Mouse (Mus musculus) intestine, postnatal 0 days (tissue): ENCODE data around the gene Habp2. TPM values are rescaled to one million over a fixed set of nuclear protein-coding genes. Genes with fewer than 3 reads are reported as not detected.
A peak's percentile ranks its signal among the peaks of the same experiment; 100 is the strongest.
"Not testable (repeated sequence)": the region's sequence is repeated elsewhere in the genome, so short reads cannot be mapped to it uniquely, and the experiment has no call there.

Source experiments
- ATAC-seq: fragments of 200-750 bp; cut with Nextera tagmentation; 2 replicates; pipeline ENCODE4 v1.8.0; 2017; ENCODE audit warnings: mild to moderate bottlenecking, moderate TSS enrichment, moderate library complexity
- H3K27ac ChIP-seq: fragments of 300-500 bp; sonication (generic); 2 replicates; pipeline ENCODE4 v1.5.1; 2014; ENCODE audit warnings: mild to moderate bottlenecking, low read depth, low read length, moderate library complexity
- H3K27me3 ChIP-seq: fragments of 300-500 bp; sonication (generic); replicated peaks from 2 replicates; pipeline ENCODE4 v1.6.1; 2014; ENCODE audit warnings: low read length, mixed read lengths; ENCODE audit not compliant: control insufficient read depth, insufficient read depth
- H3K36me3 ChIP-seq: fragments of 300-500 bp; sonication (generic); 2 replicates; pipeline ENCODE4 v1.6.1; 2014; ENCODE audit warnings: mild to moderate bottlenecking, moderate library complexity; ENCODE audit not compliant: control insufficient read depth, insufficient read depth
- H3K4me1 ChIP-seq: fragments of 300-500 bp; sonication (generic); replicated peaks from 2 replicates; pipeline ENCODE4 v1.6.1; 2014; ENCODE audit warnings: antibody characterized with exemption, low read length, mixed read lengths; ENCODE audit not compliant: control insufficient read depth, insufficient read depth
- H3K4me2 ChIP-seq: fragments of 300-500 bp; sonication (generic); replicated peaks from 2 replicates; pipeline ENCODE4 v1.6.1; 2014; ENCODE audit warnings: low read depth, mild to moderate bottlenecking, moderate library complexity
- H3K4me3 ChIP-seq: fragments of 300-500 bp; sonication (generic); 2 replicates; pipeline ENCODE4 v1.5.1; 2014; ENCODE audit warnings: low read depth, low read length
- H3K9ac ChIP-seq: fragments of 300-500 bp; sonication (generic); 2 replicates; pipeline ENCODE4 v1.6.1; 2014; ENCODE audit warnings: mild to moderate bottlenecking, low read depth, low read length
- H3K9me3 ChIP-seq: fragments of 300-500 bp; sonication (generic); 2 replicates; pipeline ENCODE4 v1.6.1; 2016; ENCODE audit warnings: mixed run types; ENCODE audit not compliant: control insufficient read depth
- CTCF ChIP-seq: sonication (generic); IDR thresholded peaks from 2 replicates; pipeline ENCODE4 v1.5.1; 2016; ENCODE audit warnings: low read depth, mild to moderate bottlenecking, control low read depth, antibody characterized with exemption, moderate library complexity
- WGBS: fragments of 180-500 bp; shearing (Covaris S2); extraction: QIAGEN DNeasy Blood & Tissue Kit; methylation state at CpG from one replicate; pipeline ENCODE4 v1.1.7; 2014; 5-methylcytosine and 5-hydroxymethylcytosine counted together
- polyA plus RNA-seq: library from polyadenylated mRNA; unstranded; fragments of >200 nt; fragmentation: Nextera tagmentation; extraction: Ambion mirVana; gene quantifications from 2 replicates; pipeline ENCODE4 v1.2.1, GENCODE M21; 2015

The Habp2 gene
- polyA plus RNA-seq, 1 experiment from 2014 or later = 1.1 TPM

- Histone ChIP-seq H3K27me3 (no peaks in the 10 kb centered on the region), H3K9me3 (no peaks in the 10 kb centered on the region), H3K4me2 (no peak overlapping the region), H3K27ac (no peak overlapping the region), H3K4me1 (no peaks in the 10 kb centered on the region), H3K36me3 (no peaks in the 10 kb centered on the region), H3K9ac (no peak overlapping the region), H3K4me3 (no peak overlapping the region)
- no peak for ATAC-seq
- WGBS = 70% methylated on average over 3 of the region's 3 CpGs
- TF ChIP-seq CTCF = peak; percentile 67
Measured at GRCm38 (mm10) chr19:56346016-56346415, 59.1 kb downstream of the Habp2 start.

GRCm38 (mm10) chr19:56346750-56347149, 59.8 kb downstream of the Habp2 start:
- no peak for TF ChIP-seq CTCF
- no peak for ATAC-seq
- Histone ChIP-seq H3K36me3 (no peaks in the 10 kb centered on the region), H3K4me1 (no peaks in the 10 kb centered on the region), H3K9ac (no peak overlapping the region), H3K4me2 (no peak overlapping the region), H3K9me3 (no peaks in the 10 kb centered on the region), H3K27me3 (no peaks in the 10 kb centered on the region), H3K27ac (no peak overlapping the region), H3K4me3 (no peak overlapping the region)
- 57% methylated on average over 13 of the region's 13 CpGs for WGBS

GRCm38 (mm10) chr19:56349295-56349694, 62.4 kb downstream of the Habp2 start:
- H3K4me3 ChIP-seq = no peak overlapping the region
- 0 out of 2 replicates have a peak, but pooled peaks cover 4% of the 10 kb centered on the region for H3K9me3 ChIP-seq
- no peak overlapping the region for H3K9ac ChIP-seq
- no peaks in the 10 kb centered on the region for H3K4me1 ChIP-seq
- no peaks in the 10 kb centered on the region for H3K27me3 ChIP-seq
- no peak for ATAC-seq
- no peaks in the 10 kb centered on the region for H3K36me3 ChIP-seq
- peak; percentile 75 for TF ChIP-seq CTCF
- WGBS = 37% methylated on average over 6 of the region's 6 CpGs
- H3K4me2 ChIP-seq = no peak overlapping the region
- H3K27ac ChIP-seq = no peak overlapping the region

GRCm38 (mm10) chr19:56353689-56354088, 66.8 kb downstream of the Habp2 start:
- no peak overlapping the region for H3K27ac ChIP-seq
- no peaks in the 10 kb centered on the region for H3K4me1 ChIP-seq
- H3K9ac ChIP-seq = no peak overlapping the region
- H3K4me3 ChIP-seq = no peak overlapping the region
- no peak overlapping the region for H3K4me2 ChIP-seq
- H3K9me3 ChIP-seq = 0 out of 2 replicates have a peak, but pooled peaks cover 4% of the 10 kb centered on the region
- WGBS = 83% methylated on average over 10 of the region's 10 CpGs
- H3K36me3 ChIP-seq = no peaks in the 10 kb centered on the region
- ATAC-seq = no peak
- H3K27me3 ChIP-seq = no peaks in the 10 kb centered on the region
- TF ChIP-seq CTCF = no peak

- no peak overlapping the region for H3K9ac ChIP-seq
- no peak overlapping the region for H3K27ac ChIP-seq
- H3K9me3 ChIP-seq = 0 out of 2 replicates have a peak, but pooled peaks cover 4% of the 10 kb centered on the region
- H3K4me3 ChIP-seq = no peak overlapping the region
- H3K27me3 ChIP-seq = no peaks in the 10 kb centered on the region
- TF ChIP-seq CTCF = no peak
- H3K4me2 ChIP-seq = no peak overlapping the region
- no peaks in the 10 kb centered on the region for H3K4me1 ChIP-seq
- no peak for ATAC-seq
- WGBS = 85% methylated on average over 12 of the region's 12 CpGs
- H3K36me3 ChIP-seq = no peaks in the 10 kb centered on the region
Measured at GRCm38 (mm10) chr19:56355201-56355600, 68.3 kb downstream of the Habp2 start.

- H3K9me3 ChIP-seq = 0 out of 2 replicates have a peak, but pooled peaks cover 4% of the 10 kb centered on the region
- H3K27ac ChIP-seq = peak overlapping the region; percentile 76
- WGBS = 25% methylated on average over 17 of the region's 17 CpGs
- peak; percentile 96 for TF ChIP-seq CTCF
- peak overlapping the region; percentile 60 for H3K4me2 ChIP-seq
- ATAC-seq = peak; percentile 93
- H3K36me3 ChIP-seq = no peaks in the 10 kb centered on the region
- no peaks in the 10 kb centered on the region for H3K4me1 ChIP-seq
- H3K27me3 ChIP-seq = no peaks in the 10 kb centered on the region
- peak overlapping the region; percentile 31 for H3K4me3 ChIP-seq
- H3K9ac ChIP-seq = peak overlapping the region; percentile 12; the same call in 1 of the 2 replicates
Measured at GRCm38 (mm10) chr19:56356480-56357373, 69.8 kb downstream of the Habp2 start.

GRCm38 (mm10) chr19:56357374-56357708, 70.4 kb downstream of the Habp2 start:
- peak overlapping the region; percentile 76 for H3K27ac ChIP-seq

More at GRCm38 (mm10) chr19:56357374-56357708, 70.4 kb downstream of the Habp2 start:
- H3K36me3 ChIP-seq, H3K4me1 ChIP-seq, H3K9ac ChIP-seq, H3K9me3 ChIP-seq, H3K27me3 ChIP-seq: not testable (repeated sequence)
- peak overlapping the region; percentile 60 for H3K4me2 ChIP-seq
- H3K4me3 ChIP-seq = peak overlapping the region; percentile 31
- 0 out of 2 replicates have a peak, but pooled peaks have one; percentile 26 for ATAC-seq
- 59% methylated on average over 2 of the region's 2 CpGs for WGBS
